Mouse (Mus musculus) urinary bladder, postnatal 14 days (tissue): Measurements from ENCODE around the gene Aldh16a1.
"Not testable (repeated sequence)": the region's sequence is repeated elsewhere in the genome, so short reads cannot be mapped to it uniquely, and the experiment has no call there.

Source experiments
- DNase-seq: peaks from one replicate; pipeline ENCODE4 v3.0.0; 2021; ENCODE audit warnings: low spot score

Gene Aldh16a1

GRCm38 (mm10) chr7:45179469-45179868 is 25.1 kb upstream of the Aldh16a1 start, which contains the start of gene Gfy:
Gene Gfy (minus strand): TSS chr7:45179569.
- no peak for DNase-seq

GRCm38 (mm10) chr7:45178550-45178949 is 24.2 kb upstream of the Aldh16a1 start:
- DNase-seq = no peak

- DNase-seq = no peak
Measured at GRCm38 (mm10) chr7:45176356-45176755, 22.0 kb upstream of the Aldh16a1 start.

GRCm38 (mm10) chr7:45175929-45176328 is 21.5 kb upstream of the Aldh16a1 start:
- no peak for DNase-seq

- DNase-seq = no peak
Measured at GRCm38 (mm10) chr7:45175398-45175797, 21.0 kb upstream of the Aldh16a1 start.

GRCm38 (mm10) chr7:45174567-45175280 is 20.3 kb upstream of the Aldh16a1 start:
- DNase-seq = no peak

- not testable (repeated sequence) for DNase-seq
Measured at GRCm38 (mm10) chr7:45173772-45174171, 19.4 kb upstream of the Aldh16a1 start.

GRCm38 (mm10) chr7:45172974-45173373 is 18.6 kb upstream of the Aldh16a1 start:
- no peak for DNase-seq

GRCm38 (mm10) chr7:45169495-45169894 is 15.1 kb upstream of the Aldh16a1 start:
- no peak for DNase-seq

GRCm38 (mm10) chr7:45168656-45169055 is 14.3 kb upstream of the Aldh16a1 start:
- DNase-seq = no peak

- DNase-seq = no peak
Measured at GRCm38 (mm10) chr7:45167761-45168445, 13.5 kb upstream of the Aldh16a1 start.

GRCm38 (mm10) chr7:45166950-45167401 is 12.6 kb upstream of the Aldh16a1 start:
- DNase-seq = no peak

GRCm38 (mm10) chr7:45165701-45166100 is 11.3 kb upstream of the Aldh16a1 start:
- DNase-seq = no peak

GRCm38 (mm10) chr7:45164833-45165232 is 10.4 kb upstream of the Aldh16a1 start:
- DNase-seq = no peak

GRCm38 (mm10) chr7:45163735-45164490 is 9.5 kb upstream of the Aldh16a1 start, which contains the start of gene Slc17a7:
Gene Slc17a7 (plus strand): TSS chr7:45163949.
- DNase-seq = peak; percentile 38

- DNase-seq = no peak
Measured at GRCm38 (mm10) chr7:45162996-45163615, 8.7 kb upstream of the Aldh16a1 start.

GRCm38 (mm10) chr7:45162551-45162950 is 8.2 kb upstream of the Aldh16a1 start:
- DNase-seq = no peak

- peak; percentile 90 for DNase-seq
Measured at GRCm38 (mm10) chr7:45161612-45162473, 7.5 kb upstream of the Aldh16a1 start.

GRCm38 (mm10) chr7:45160866-45161265 is 6.5 kb upstream of the Aldh16a1 start:
- DNase-seq = no peak

GRCm38 (mm10) chr7:45160316-45160800 is 6.0 kb upstream of the Aldh16a1 start:
- DNase-seq = no peak

- DNase-seq = no peak
Measured at GRCm38 (mm10) chr7:45158991-45159390, 4.6 kb upstream of the Aldh16a1 start.
